ENCODE assay signal across 15 mouse cellular contexts in the genomic region with DNA sequence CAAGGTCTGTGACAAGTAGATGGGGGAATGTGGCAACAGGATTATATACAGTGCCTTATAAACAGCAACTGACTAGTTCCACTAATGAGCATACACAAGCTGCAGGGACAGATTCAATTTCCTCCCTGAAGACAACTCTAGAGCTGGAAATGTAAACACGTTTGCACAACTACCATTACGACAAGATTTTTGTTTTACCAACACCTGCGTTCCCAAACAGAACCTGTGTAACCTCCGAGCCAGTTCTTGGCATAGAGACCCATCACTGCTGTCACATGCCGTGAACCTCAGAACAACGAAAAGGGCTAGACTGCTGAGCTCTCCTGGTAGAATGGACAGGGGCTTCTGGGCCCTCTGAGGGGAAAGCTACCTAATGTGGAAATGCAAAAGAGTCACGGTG.
"Had no signal": no experiment of that assay in that cellular context is flagged by ENCODE, and none has a peak within 500 bp of the region (broad histone marks: within the 10 kb centered on the region; RNA-seq: fewer than 3 reads in every experiment).

No protein-coding gene starts in this region.

- H3K9ac ChIP-seq: limb, embryonic 12.5 days; liver, embryonic 13.5 days; neural tube, embryonic 12.5 days had no signal

- H3K27me3 ChIP-seq: limb, embryonic 12.5 days; liver, embryonic 13.5 days; neural tube, embryonic 12.5 days had no signal

- DNase-seq: kidney, adult 11 months; kidney, adult 9 months; kidney, postnatal 36 days; liver, embryonic 13.5 days; lung, adult 2 months; midbrain, embryonic 14.5 days; retina, postnatal 1 day; right cerebral cortex, postnatal 4 days; spleen, adult 18-20 months; thymus, postnatal 36 days had no signal

- H3K9me3 ChIP-seq: limb, embryonic 12.5 days; liver, embryonic 13.5 days; midbrain, embryonic 10.5 days; neural tube, embryonic 12.5 days had no signal

- H3K4me1 ChIP-seq: limb, embryonic 12.5 days; liver, embryonic 13.5 days; midbrain, embryonic 10.5 days; neural tube, embryonic 12.5 days had no signal

- H3K4me3 ChIP-seq: limb, embryonic 12.5 days; liver, embryonic 13.5 days; midbrain, embryonic 10.5 days; neural tube, embryonic 12.5 days had no signal

- H3K27ac ChIP-seq: kidney, postnatal 0 days; limb, embryonic 12.5 days; liver, embryonic 13.5 days; midbrain, embryonic 10.5 days; neural tube, embryonic 12.5 days had no signal

- ATAC-seq: lung, postnatal 0 days had no signal

- H3K4me2 ChIP-seq: limb, embryonic 12.5 days; liver, embryonic 13.5 days; neural tube, embryonic 12.5 days had no signal
